Mouse (Mus musculus) hindbrain, embryonic 16.5 days (tissue): Measurements from ENCODE around the gene Fchsd2. TPM values are rescaled to one million over a fixed set of nuclear protein-coding genes. Genes with fewer than 3 reads are reported as not detected.

Experiments
- ATAC-seq: fragments of 200-750 bp; cut with Nextera tagmentation; 2 replicates; pipeline ENCODE4 v1.8.0; 2017; ENCODE audit warnings: moderate TSS enrichment, moderate library complexity
- H3K27ac ChIP-seq: fragments of 300-500 bp; sonication (generic); 2 replicates; pipeline ENCODE4 v1.5.1; 2014; ENCODE audit warnings: low read depth, mild to moderate bottlenecking, control low read depth, low read length, moderate library complexity
- H3K27me3 ChIP-seq: fragments of 300-500 bp; sonication (generic); replicated peaks from 2 replicates; pipeline ENCODE4 v1.6.1; 2014; ENCODE audit warnings: low read length; ENCODE audit not compliant: control insufficient read depth, insufficient read depth
- H3K36me3 ChIP-seq: fragments of 300-500 bp; sonication (generic); 2 replicates; pipeline ENCODE4 v1.6.1; 2014; ENCODE audit warnings: mild to moderate bottlenecking, low read length, moderate library complexity, mixed read lengths; ENCODE audit not compliant: control insufficient read depth, insufficient read depth
- H3K4me1 ChIP-seq: fragments of 300-500 bp; sonication (generic); 2 replicates; pipeline ENCODE4 v1.6.1; 2014; ENCODE audit warnings: low read depth, low read length; ENCODE audit not compliant: control insufficient read depth, insufficient read depth
- H3K4me2 ChIP-seq: fragments of 300-500 bp; sonication (generic); 2 replicates; pipeline ENCODE4 v1.6.1; 2014; ENCODE audit warnings: mild to moderate bottlenecking, low read length, control low read depth, moderate library complexity
- H3K4me3 ChIP-seq: fragments of 300-500 bp; sonication (generic); 2 replicates; pipeline ENCODE4 v1.5.1; 2014; ENCODE audit warnings: mild to moderate bottlenecking, low read length, control low read depth, moderate library complexity
- H3K9ac ChIP-seq: fragments of 300-500 bp; sonication (generic); 2 replicates; pipeline ENCODE4 v1.6.1; 2014; ENCODE audit warnings: low read depth, mild to moderate bottlenecking, control low read depth, low read length, moderate library complexity
- H3K9me3 ChIP-seq: fragments of 300-500 bp; sonication (generic); 2 replicates; pipeline ENCODE4 v1.6.1; 2014; ENCODE audit warnings: mild to moderate bottlenecking, low read length, moderate library complexity; ENCODE audit not compliant: control insufficient read depth
- WGBS: fragments of 180-500 bp; shearing (Covaris S2); extraction: QIAGEN DNeasy Blood & Tissue Kit; methylation state at CpG from one replicate; pipeline ENCODE4 v1.1.7; 2014; 5-methylcytosine and 5-hydroxymethylcytosine counted together
- polyA plus RNA-seq: library from polyadenylated mRNA; unstranded; fragments of >200 nt; fragmentation: Nextera tagmentation; extraction: Ambion mirVana; gene quantifications from 2 replicates; pipeline ENCODE4 v1.2.1, GENCODE M21; 2015

The Fchsd2 gene
- polyA plus RNA-seq, 1 experiment from 2014 or later = 36.5 TPM

GRCm38 (mm10) chr7:101301361-101301880 lies 208.8 kb downstream of the Fchsd2 start:
- ATAC-seq = peak; percentile 31; the same call in 1 of the 2 replicates

GRCm38 (mm10) chr7:101301881-101302456 lies 209.3 kb downstream of the Fchsd2 start, which contains the start of gene Atg16l2:
Atg16l2 (minus strand) TSS chr7:101302251.
- WGBS = 0% methylated on average over 37 of the region's 39 CpGs
- 0 out of 2 replicates have a peak, but pooled peaks cover 2% of the 10 kb centered on the region for H3K27me3 ChIP-seq
- peak; percentile 95 for ATAC-seq
- peak within 1 kb of the TSS; percentile 73 for H3K9ac ChIP-seq
- H3K36me3 ChIP-seq = no peaks in the 10 kb centered on the region
- no peaks in the 10 kb centered on the region for H3K9me3 ChIP-seq
- H3K4me3 ChIP-seq = peak within 1 kb of the TSS; percentile 72
- peaks cover 14% of the 10 kb centered on the region for H3K4me1 ChIP-seq
- peak within 1 kb of the TSS; percentile 65 for H3K27ac ChIP-seq
- H3K4me2 ChIP-seq = peak within 1 kb of the TSS; percentile 83

More at GRCm38 (mm10) chr7:101301361-101301880, 208.8 kb downstream of the Fchsd2 start:
- Histone ChIP-seq H3K27me3 (0 out of 2 replicates have a peak, but pooled peaks cover 2% of the 10 kb centered on the region), H3K9me3 (no peaks in the 10 kb centered on the region), H3K27ac (peak overlapping the region; percentile 65), H3K4me2 (peak overlapping the region; percentile 83), H3K36me3 (no peaks in the 10 kb centered on the region), H3K4me3 (peak overlapping the region; percentile 72), H3K9ac (peak overlapping the region; percentile 73), H3K4me1 (peaks cover 17% of the 10 kb centered on the region)
- WGBS = under 1% methylated on average over 30 of the region's 30 CpGs

- peak overlapping the region; percentile 83 for H3K4me2 ChIP-seq
- peaks cover 12% of the 10 kb centered on the region for H3K4me1 ChIP-seq
- H3K27ac ChIP-seq = no peak overlapping the region
- WGBS = 33% methylated on average over 7 of the region's 7 CpGs
- peak overlapping the region; percentile 72 for H3K4me3 ChIP-seq
- peak overlapping the region; percentile 73 for H3K9ac ChIP-seq
- 0 out of 2 replicates have a peak, but pooled peaks cover 2% of the 10 kb centered on the region for H3K27me3 ChIP-seq
- no peaks in the 10 kb centered on the region for H3K9me3 ChIP-seq
- ATAC-seq = no peak
- H3K36me3 ChIP-seq = no peaks in the 10 kb centered on the region
Measured at GRCm38 (mm10) chr7:101302691-101303090, 210.0 kb downstream of the Fchsd2 start.

DNA sequence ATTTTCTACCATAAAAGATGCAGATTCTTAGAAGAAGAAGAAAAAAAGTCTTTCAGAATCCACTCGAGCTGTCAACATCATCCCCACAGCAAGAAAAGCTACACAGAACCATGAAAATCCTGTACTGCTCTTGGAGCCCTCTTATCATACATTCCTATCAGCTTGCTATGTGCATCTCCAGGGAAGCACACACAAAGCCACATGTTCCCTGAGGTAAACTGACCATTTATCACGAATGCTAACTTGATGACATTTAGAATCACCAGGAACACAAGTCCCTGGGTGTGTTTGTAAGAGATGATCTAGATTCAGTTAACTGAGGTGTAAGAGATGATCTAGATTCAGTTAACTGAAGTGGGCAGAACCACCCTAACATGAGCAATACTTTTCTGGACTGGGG lies 214.2 kb downstream of the Fchsd2 start:
- Histone ChIP-seq H3K27me3 (no peaks in the 10 kb centered on the region), H3K4me1 (peaks cover 9% of the 10 kb centered on the region), H3K4me3 (no peak overlapping the region), H3K9ac (no peak overlapping the region), H3K4me2 (no peak overlapping the region), H3K27ac (no peak overlapping the region), H3K36me3 (no peaks in the 10 kb centered on the region), H3K9me3 (no peaks in the 10 kb centered on the region)
- 50% methylated on average over 2 of the region's 2 CpGs for WGBS
- ATAC-seq = no peak

- Histone ChIP-seq H3K9ac (peak overlapping the region; percentile 74), H3K36me3 (no peaks in the 10 kb centered on the region), H3K27me3 (no peaks in the 10 kb centered on the region), H3K4me3 (peak overlapping the region; percentile 60), H3K27ac (peak overlapping the region; percentile 91), H3K4me2 (peak overlapping the region; percentile 70), H3K4me1 (peaks cover 4% of the 10 kb centered on the region), H3K9me3 (no peaks in the 10 kb centered on the region)
- WGBS = 30% methylated on average over 5 of the region's 5 CpGs
- ATAC-seq = no peak
Measured at GRCm38 (mm10) chr7:101309985-101310326, 217.3 kb downstream of the Fchsd2 start.

DNA sequence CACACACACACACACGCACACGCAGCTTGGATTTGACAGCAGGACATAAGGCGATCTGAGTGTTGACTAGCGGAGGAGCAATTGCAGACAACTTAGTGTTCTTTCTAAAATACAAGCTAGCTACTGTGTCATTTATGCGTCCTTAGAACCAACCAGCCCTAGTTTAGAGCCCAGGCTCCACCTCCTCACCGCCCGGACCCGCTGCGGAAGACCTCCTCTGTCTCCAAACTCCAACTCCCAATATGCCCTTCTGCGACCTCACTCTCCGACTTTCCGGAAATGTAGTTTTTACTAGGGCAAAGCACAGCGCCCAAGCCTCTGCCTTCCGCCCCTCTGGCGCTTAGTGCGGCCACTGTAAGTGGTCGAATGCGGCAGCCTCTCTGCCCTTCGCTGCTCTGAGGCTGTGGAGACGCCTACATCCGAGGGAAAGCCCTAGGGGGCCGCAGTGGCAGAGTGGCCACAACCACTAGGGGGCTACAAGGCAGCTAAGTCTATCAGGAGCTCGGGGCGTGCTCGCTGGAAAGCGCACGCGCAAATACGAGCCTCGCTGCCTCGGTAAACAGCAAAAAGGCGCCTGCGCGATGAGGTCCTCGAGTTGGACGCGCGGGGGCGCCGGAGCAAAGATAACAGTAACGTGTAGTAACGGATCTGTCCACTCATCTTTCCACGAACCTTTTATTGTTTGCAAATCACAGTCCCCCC lies 217.8 kb downstream of the Fchsd2 start:
- peak; percentile 96 for ATAC-seq
- H3K27ac ChIP-seq = peak overlapping the region; percentile 91
- peak overlapping the region; percentile 70 for H3K4me2 ChIP-seq
- H3K4me1 ChIP-seq = peaks cover 4% of the 10 kb centered on the region
- H3K9ac ChIP-seq = peak overlapping the region; percentile 74
- H3K36me3 ChIP-seq = no peaks in the 10 kb centered on the region
- H3K27me3 ChIP-seq = no peaks in the 10 kb centered on the region
- under 1% methylated on average over 43 of the region's 43 CpGs for WGBS
- H3K4me3 ChIP-seq = peak overlapping the region; percentile 60
- H3K9me3 ChIP-seq = no peaks in the 10 kb centered on the region

- Histone ChIP-seq H3K4me1 (peaks cover 4% of the 10 kb centered on the region), H3K4me3 (peak overlapping the region; percentile 60), H3K9me3 (no peaks in the 10 kb centered on the region), H3K9ac (peak overlapping the region; percentile 49), H3K4me2 (peak overlapping the region; percentile 55), H3K27me3 (no peaks in the 10 kb centered on the region), H3K36me3 (no peaks in the 10 kb centered on the region), H3K27ac (peak overlapping the region; percentile 60; the same call in 1 of the 2 replicates)
- 32% methylated on average over 2 of the region's 2 CpGs for WGBS
- ATAC-seq = no peak
Measured at GRCm38 (mm10) chr7:101311061-101311460, 218.4 kb downstream of the Fchsd2 start.

DNA sequence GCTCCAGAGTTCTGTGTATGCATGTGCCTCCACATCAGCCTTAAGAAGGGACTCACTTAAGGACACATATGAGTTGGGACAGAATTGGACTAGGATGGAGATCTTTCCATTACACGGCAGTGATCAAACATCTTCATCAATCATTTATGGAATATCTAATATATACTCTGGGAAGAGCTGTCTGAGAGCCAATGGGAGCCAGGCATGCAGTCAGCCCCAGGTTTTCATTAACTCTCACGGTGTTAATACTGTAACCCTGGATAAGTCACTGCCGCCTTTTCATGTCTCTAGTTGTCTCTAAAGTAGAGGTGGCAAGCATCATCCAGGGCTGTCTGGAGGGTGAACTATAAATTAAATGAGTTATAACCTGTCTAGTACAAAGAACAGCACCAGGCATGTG lies 220.4 kb downstream of the Fchsd2 start:
- Histone ChIP-seq H3K4me2 (no peak overlapping the region), H3K9ac (no peak overlapping the region), H3K4me1 (peaks cover 4% of the 10 kb centered on the region), H3K9me3 (no peaks in the 10 kb centered on the region), H3K27me3 (no peaks in the 10 kb centered on the region), H3K36me3 (no peaks in the 10 kb centered on the region), H3K4me3 (no peak overlapping the region), H3K27ac (no peak overlapping the region)
- WGBS = 72% methylated on average over 3 of the region's 3 CpGs
- no peak for ATAC-seq

DNA sequence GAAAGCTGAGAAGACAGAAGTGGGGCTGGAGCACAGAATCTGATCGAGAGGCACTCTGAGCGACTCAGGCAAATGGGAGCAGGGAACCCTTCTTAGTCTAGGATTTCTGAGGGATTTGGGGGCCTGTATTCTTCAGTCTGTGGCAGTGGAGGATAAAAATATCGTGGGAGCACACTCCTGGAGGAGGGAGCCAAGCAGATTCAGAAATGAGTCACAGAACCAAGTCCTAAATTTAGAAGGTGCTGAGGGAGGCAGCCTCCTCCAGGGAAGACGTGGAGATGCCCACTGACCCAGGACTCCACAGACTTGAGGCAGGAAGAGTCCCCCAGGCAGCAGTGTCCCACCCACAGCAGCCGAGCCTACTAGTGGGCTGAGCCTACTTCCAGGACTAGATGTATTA lies 221.7 kb downstream of the Fchsd2 start:
- no peak overlapping the region for H3K9ac ChIP-seq
- 66% methylated on average over 5 of the region's 5 CpGs for WGBS
- no peak for ATAC-seq

More for the DNA sequence above, 221.7 kb downstream of the Fchsd2 start:
- peaks cover 4% of the 10 kb centered on the region for H3K4me1 ChIP-seq
- no peak overlapping the region for H3K4me3 ChIP-seq
- H3K27me3 ChIP-seq = no peaks in the 10 kb centered on the region
- no peaks in the 10 kb centered on the region for H3K36me3 ChIP-seq
- H3K9me3 ChIP-seq = no peaks in the 10 kb centered on the region
- no peak overlapping the region for H3K4me2 ChIP-seq
- no peak overlapping the region for H3K27ac ChIP-seq
